Mouse (Mus musculus): Measurements from ENCODE around the gene Gm11627.
"Not testable (repeated sequence)": the region's sequence is repeated elsewhere in the genome, so short reads cannot be mapped to it uniquely, and the experiment has no call there.

Gene Gm11627

DNA sequence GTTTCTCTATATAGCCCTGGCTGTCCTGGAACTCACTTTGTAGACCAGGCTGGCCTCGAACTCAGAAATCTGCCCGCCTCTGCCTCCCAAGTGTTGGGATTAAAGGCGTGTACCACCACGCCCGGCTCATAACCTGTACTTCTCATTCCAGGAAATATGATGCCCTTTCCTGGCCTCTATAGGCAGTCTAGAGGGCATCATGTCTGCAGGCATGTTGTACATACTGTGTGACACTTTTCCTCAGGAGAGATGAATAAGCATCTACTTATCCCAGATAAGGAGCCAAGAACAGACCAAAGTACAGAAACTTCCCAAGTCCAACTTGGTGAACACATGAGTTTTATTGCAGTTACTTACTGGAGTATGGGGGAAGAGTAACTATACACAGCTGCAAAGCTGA is 20.6 kb downstream of the Gm11627 start:
- H3K4me3 ChIP-seq (replicated peaks; ENCODE audit: low read length), result no peak overlapping the region

DNA sequence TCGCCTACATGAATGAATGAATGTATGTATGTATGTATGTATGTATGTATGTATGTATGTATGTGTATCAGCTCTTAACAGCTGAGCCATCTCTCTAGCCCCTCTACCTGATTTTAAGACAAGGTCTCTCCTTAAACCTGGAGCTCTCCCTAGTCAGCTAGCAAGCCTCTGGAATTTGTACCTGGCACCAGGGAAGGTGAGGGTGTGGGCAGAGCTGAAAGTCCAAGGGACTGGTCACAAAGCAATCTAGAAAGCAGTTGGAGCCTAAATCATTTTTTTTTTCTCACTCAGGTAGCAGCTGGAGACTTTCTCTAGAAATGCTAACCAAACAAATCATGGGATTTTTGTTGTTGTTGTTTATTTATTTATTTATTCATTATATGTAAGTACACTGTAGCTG is 21.9 kb downstream of the Gm11627 start:
- TF ChIP-seq CTCF (conservative IDR thresholded peaks at IDR 0.05; ENCODE audit: low read length), result no peak
- no peak for TF ChIP-seq NANOG (IDR thresholded peaks at IDR 0.05; ENCODE audit: borderline replicate concordance, low read length)
- no peak for TF ChIP-seq POU5F1 (IDR thresholded peaks at IDR 0.05; ENCODE audit: borderline replicate concordance, low read length)
- Histone ChIP-seq H3K9me3 (ENCODE audit: low read length) (no peaks in the 10 kb centered on the region), H3K27me3 (ENCODE audit: insufficient read depth, low read length) (no peaks in the 10 kb centered on the region), H3K4me3 (replicated peaks; ENCODE audit: low read length) (no peak overlapping the region), H3K36me3 (ENCODE audit: insufficient read depth, low read length) (peaks cover 4% of the 10 kb centered on the region; the same call in 1 of the 2 replicates), H3K4me1 (replicated peaks; ENCODE audit: low read depth, low read length) (peaks cover 60% of the 10 kb centered on the region)

More for the DNA sequence above, 20.6 kb downstream of the Gm11627 start:
- Histone ChIP-seq H3K9me3 (ENCODE audit: low read length) (no peaks in the 10 kb centered on the region), H3K27me3 (ENCODE audit: insufficient read depth, low read length) (no peaks in the 10 kb centered on the region), H3K36me3 (ENCODE audit: insufficient read depth, low read length) (peaks cover 4% of the 10 kb centered on the region; the same call in 1 of the 2 replicates), H3K4me1 (replicated peaks; ENCODE audit: low read depth, low read length) (peaks cover 65% of the 10 kb centered on the region)
- TF ChIP-seq NANOG (IDR thresholded peaks at IDR 0.05; ENCODE audit: borderline replicate concordance, low read length) (no peak), CTCF (conservative IDR thresholded peaks at IDR 0.05; ENCODE audit: low read length) (no peak), POU5F1 (IDR thresholded peaks at IDR 0.05; ENCODE audit: borderline replicate concordance, low read length) (no peak)

DNA sequence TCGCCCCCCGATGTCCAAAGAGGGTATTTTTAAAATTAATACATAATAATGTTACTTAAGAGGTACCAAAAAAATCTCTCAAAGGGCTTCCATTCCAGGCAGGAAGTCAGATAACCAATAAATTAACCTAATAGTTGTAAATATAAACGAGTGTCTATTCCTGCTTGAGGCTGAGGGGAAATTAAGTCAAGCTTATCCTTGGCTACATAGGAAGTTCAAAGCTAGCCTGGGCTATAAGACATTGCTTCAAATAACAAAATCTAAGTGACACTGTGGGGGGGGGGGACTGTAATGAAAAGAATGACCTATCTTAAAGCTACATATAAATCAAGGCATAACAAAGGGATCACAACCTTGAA is 22.6 kb downstream of the Gm11627 start:
- peaks cover 8% of the 10 kb centered on the region; the same call in 1 of the 2 replicates for H3K36me3 ChIP-seq (ENCODE audit: insufficient read depth, low read length)
- no peaks in the 10 kb centered on the region for H3K27me3 ChIP-seq (ENCODE audit: insufficient read depth, low read length)
- H3K4me3 ChIP-seq (replicated peaks; ENCODE audit: low read length), result peak overlapping the region; percentile 100
- TF ChIP-seq POU5F1 (IDR thresholded peaks at IDR 0.05; ENCODE audit: borderline replicate concordance, low read length), result no peak
- no peak for TF ChIP-seq CTCF (conservative IDR thresholded peaks at IDR 0.05; ENCODE audit: low read length)
- TF ChIP-seq NANOG (IDR thresholded peaks at IDR 0.05; ENCODE audit: borderline replicate concordance, low read length), result no peak
- peaks cover 60% of the 10 kb centered on the region for H3K4me1 ChIP-seq (replicated peaks; ENCODE audit: low read depth, low read length)
- H3K9me3 ChIP-seq (ENCODE audit: low read length), result no peaks in the 10 kb centered on the region

DNA sequence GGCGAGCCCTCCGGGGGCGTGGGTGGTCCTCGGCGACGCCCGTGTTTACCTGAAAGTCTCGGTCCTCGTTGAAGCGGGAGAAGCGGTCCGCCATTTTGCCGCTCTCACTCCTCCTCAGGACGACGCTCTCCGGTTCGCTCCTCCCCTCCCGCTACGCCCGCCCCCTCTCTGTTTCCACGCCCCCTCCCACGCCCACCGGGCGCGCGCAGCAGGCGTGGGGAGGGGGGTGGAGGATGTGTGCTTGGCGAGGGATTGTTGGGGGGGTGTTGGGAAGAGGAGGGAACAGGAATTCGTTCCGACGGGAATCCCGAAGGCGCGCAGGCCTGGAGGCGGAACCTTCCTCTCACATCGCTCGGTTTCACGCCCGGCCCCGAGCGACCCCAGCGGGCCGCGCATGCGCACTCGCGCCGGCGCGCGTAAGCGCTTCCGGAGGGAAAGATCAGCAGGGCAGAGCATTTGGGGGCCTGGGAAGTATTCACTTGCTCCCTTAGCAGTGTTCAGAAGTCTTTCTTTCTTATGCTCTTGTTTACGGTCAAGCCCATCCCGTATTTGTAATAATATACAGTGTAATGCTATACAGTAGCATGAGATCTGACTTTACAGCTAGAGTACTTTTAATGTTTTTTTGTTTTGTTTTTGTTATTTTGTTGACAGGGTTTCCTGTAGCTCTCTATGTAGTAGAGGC is 23.1 kb downstream of the Gm11627 start, which contains the start of gene Gpatch8:
Gpatch8 (minus strand) TSS at position 362 of the 685 bp plus-strand sequence.
- no peaks in the 10 kb centered on the region for H3K27me3 ChIP-seq (ENCODE audit: insufficient read depth, low read length)
- H3K36me3 ChIP-seq (ENCODE audit: insufficient read depth, low read length), result peaks cover 13% of the 10 kb centered on the region; the same call in 1 of the 2 replicates
- peaks cover 60% of the 10 kb centered on the region for H3K4me1 ChIP-seq (replicated peaks; ENCODE audit: low read depth, low read length)
- no peak for TF ChIP-seq NANOG (IDR thresholded peaks at IDR 0.05; ENCODE audit: borderline replicate concordance, low read length)
- no peak for TF ChIP-seq POU5F1 (IDR thresholded peaks at IDR 0.05; ENCODE audit: borderline replicate concordance, low read length)
- no peak for TF ChIP-seq CTCF (conservative IDR thresholded peaks at IDR 0.05; ENCODE audit: low read length)
- no peaks in the 10 kb centered on the region for H3K9me3 ChIP-seq (ENCODE audit: low read length)
- peak within 1 kb of the TSS; percentile 100 for H3K4me3 ChIP-seq (replicated peaks; ENCODE audit: low read length)

DNA sequence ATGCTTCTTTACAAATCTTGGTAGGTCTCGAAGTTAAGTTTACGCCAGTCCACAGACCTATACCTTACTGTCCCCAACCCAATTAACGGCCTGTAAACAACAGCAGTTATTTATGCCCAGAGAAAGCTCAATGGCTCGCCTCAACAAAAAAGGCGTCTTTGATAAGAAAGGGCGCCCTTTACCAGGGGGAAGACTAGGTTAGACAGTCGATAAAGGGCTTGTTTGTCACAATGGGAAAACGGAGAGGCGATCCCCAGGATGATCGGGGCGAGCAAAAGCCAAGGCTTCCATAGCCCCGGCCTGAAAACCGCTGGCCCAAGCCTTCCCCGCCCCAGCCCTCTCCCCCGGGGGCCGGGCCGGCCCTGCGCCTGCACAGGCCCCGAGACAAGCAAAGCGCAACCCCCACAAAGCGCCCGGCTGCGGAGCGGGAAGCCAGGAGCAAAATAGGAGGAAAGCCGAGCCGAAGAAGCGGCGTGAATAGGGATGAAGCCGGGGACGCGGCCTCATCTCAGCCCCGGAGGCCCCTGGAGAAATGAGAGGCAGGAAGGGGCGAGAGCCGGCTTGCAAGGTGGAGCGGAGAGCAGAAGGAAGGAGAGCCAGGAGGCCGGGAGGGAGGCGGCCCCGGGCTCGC is 23.7 kb downstream of the Gm11627 start:
- Histone ChIP-seq H3K4me3 (replicated peaks; ENCODE audit: low read length) (peak overlapping the region; percentile 100), H3K4me1 (replicated peaks; ENCODE audit: low read depth, low read length) (peaks cover 58% of the 10 kb centered on the region), H3K36me3 (ENCODE audit: insufficient read depth, low read length) (peaks cover 16% of the 10 kb centered on the region; the same call in 1 of the 2 replicates), H3K9me3 (ENCODE audit: low read length) (no peaks in the 10 kb centered on the region), H3K27me3 (ENCODE audit: insufficient read depth, low read length) (no peaks in the 10 kb centered on the region)
- no peak for TF ChIP-seq POU5F1 (IDR thresholded peaks at IDR 0.05; ENCODE audit: borderline replicate concordance, low read length)
- no peak for TF ChIP-seq CTCF (conservative IDR thresholded peaks at IDR 0.05; ENCODE audit: low read length)
- TF ChIP-seq NANOG (IDR thresholded peaks at IDR 0.05; ENCODE audit: borderline replicate concordance, low read length), result no peak

DNA sequence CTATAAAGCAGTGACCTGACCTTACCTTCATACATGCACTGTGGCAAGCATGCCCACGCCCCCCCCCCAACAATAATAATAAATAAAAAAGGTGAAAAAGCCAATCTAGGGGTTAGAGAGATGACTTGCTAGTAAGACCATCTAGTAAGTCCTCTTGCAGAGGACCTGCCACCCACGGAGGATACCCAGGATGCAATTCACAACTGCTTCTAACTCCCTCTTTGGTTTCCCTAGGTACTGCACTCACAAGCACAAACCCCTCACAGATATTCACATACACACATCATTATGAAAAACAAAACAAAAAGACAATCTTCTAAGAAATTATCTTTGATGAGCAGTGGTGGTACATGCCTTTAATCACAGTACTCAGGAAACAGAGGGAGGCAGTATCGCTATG is 27.2 kb downstream of the Gm11627 start:
- peaks cover 25% of the 10 kb centered on the region; the same call in 1 of the 2 replicates for H3K36me3 ChIP-seq (ENCODE audit: insufficient read depth, low read length)
- H3K27me3 ChIP-seq (ENCODE audit: insufficient read depth, low read length), result no peaks in the 10 kb centered on the region
- TF ChIP-seq POU5F1 (IDR thresholded peaks at IDR 0.05; ENCODE audit: borderline replicate concordance, low read length), result no peak
- no peak for TF ChIP-seq NANOG (IDR thresholded peaks at IDR 0.05; ENCODE audit: borderline replicate concordance, low read length)
- TF ChIP-seq CTCF (conservative IDR thresholded peaks at IDR 0.05; ENCODE audit: low read length), result 0 out of 2 replicates have a peak, but pooled peaks have one; percentile 14
- peaks cover 63% of the 10 kb centered on the region for H3K4me1 ChIP-seq (replicated peaks; ENCODE audit: low read depth, low read length)
- H3K9me3 ChIP-seq (ENCODE audit: low read length), result no peaks in the 10 kb centered on the region
- H3K4me3 ChIP-seq (replicated peaks; ENCODE audit: low read length), result no peak overlapping the region

DNA sequence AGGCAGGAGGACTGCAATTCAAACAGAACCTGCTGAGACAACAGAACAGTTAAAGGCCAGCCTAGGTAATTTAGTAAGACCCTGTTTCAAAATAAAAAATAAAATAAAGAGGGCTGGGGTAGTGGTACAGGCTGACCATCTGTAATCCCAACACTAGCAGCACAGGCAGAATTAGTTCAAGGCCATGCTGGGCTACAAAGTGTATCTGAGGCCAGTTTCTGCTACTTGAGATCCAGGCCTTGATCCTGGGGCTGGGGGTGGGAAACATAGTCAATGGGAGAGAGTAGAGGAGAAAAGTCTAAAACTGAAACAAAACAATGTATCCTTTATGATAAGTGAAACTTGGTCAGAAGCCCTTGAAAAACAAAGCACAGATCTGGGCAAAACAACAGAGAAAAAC is 28.1 kb downstream of the Gm11627 start:
- Histone ChIP-seq H3K4me3 (replicated peaks; ENCODE audit: low read length) (no peak overlapping the region), H3K27me3 (ENCODE audit: insufficient read depth, low read length) (no peaks in the 10 kb centered on the region), H3K9me3 (ENCODE audit: low read length) (no peaks in the 10 kb centered on the region), H3K4me1 (replicated peaks; ENCODE audit: low read depth, low read length) (peaks cover 64% of the 10 kb centered on the region), H3K36me3 (ENCODE audit: insufficient read depth, low read length) (peaks cover 28% of the 10 kb centered on the region; the same call in 1 of the 2 replicates)
- TF ChIP-seq NANOG (IDR thresholded peaks at IDR 0.05; ENCODE audit: borderline replicate concordance, low read length) (no peak), CTCF (conservative IDR thresholded peaks at IDR 0.05; ENCODE audit: low read length) (no peak), POU5F1 (IDR thresholded peaks at IDR 0.05; ENCODE audit: borderline replicate concordance, low read length) (no peak)

DNA sequence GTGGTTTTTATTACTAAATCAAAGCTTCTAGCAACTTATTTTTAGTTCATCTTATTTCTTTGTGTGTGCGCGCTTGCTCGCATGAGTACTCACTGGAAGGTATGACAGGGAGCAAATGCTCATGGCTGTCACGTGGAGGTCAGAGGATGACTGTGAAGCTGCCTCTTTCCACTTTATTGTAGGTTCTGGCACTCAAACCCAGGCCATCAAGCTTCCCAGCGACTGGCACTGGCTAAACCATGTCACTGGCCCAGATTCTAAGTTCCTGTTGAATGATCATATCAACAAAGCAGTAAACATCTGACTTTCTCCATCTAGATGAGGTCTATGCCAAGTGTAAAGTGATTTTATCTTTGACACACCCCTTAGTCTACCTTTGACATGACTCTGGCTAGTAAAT is 37.8 kb downstream of the Gm11627 start:
- TF ChIP-seq POU5F1 (IDR thresholded peaks at IDR 0.05; ENCODE audit: borderline replicate concordance, low read length) (no peak), CTCF (conservative IDR thresholded peaks at IDR 0.05; ENCODE audit: low read length) (no peak), NANOG (IDR thresholded peaks at IDR 0.05; ENCODE audit: borderline replicate concordance, low read length) (no peak)
- H3K36me3 ChIP-seq (ENCODE audit: insufficient read depth, low read length), result peaks cover 34% of the 10 kb centered on the region
- peaks cover 69% of the 10 kb centered on the region for H3K4me1 ChIP-seq (replicated peaks; ENCODE audit: low read depth, low read length)
- no peak overlapping the region for H3K4me3 ChIP-seq (replicated peaks; ENCODE audit: low read length)
- no peaks in the 10 kb centered on the region for H3K27me3 ChIP-seq (ENCODE audit: insufficient read depth, low read length)
- H3K9me3 ChIP-seq (ENCODE audit: low read length), result no peaks in the 10 kb centered on the region

DNA sequence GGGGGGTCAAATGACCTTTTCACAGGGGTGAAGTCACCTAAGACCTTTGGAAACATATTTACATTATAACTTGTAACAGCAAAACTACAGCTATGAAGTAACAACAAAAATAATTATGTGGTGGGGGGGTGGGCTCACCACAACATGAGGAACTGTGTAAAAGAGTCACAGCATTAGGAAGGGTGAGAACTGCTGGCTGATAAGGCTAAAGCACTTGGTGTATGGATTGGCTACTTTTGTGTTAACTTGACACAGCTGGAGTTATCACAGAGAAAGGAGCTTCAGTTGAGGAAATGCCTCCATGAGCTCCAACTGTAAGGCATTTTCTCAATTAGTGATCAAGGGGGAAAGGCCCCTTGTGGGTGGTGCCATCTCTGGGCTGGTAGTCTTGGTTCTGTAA is 39.0 kb downstream of the Gm11627 start:
- peaks cover 61% of the 10 kb centered on the region for H3K4me1 ChIP-seq (replicated peaks; ENCODE audit: low read depth, low read length)
- not testable (repeated sequence) for H3K27me3 ChIP-seq (ENCODE audit: insufficient read depth, low read length); H3K4me3 ChIP-seq (replicated peaks; ENCODE audit: low read length); H3K9me3 ChIP-seq (ENCODE audit: low read length)
- H3K36me3 ChIP-seq (ENCODE audit: insufficient read depth, low read length), result peaks cover 41% of the 10 kb centered on the region

Data from E14TG2a.4 (cell line).